In genomic region chr4:57611303-57612077, GRCm38 (mm10) we compare ENCODE assay signal across 10 mouse cellular contexts. TPM values are rescaled to one million over a fixed set of nuclear protein-coding genes. Genes with fewer than 3 reads are reported as not detected.
DNase-seq lines count a peak whose midpoint lies in the region; ATAC-seq and TF ChIP-seq lines count a peak whose summit lies in the region.
"Had no signal": no experiment of that assay in that cellular context is flagged by ENCODE, and none has a peak within 500 bp of the region (broad histone marks: within the 10 kb centered on the region; RNA-seq: fewer than 3 reads in every experiment).

No protein-coding gene starts in this region.

- no peak for TF ChIP-seq CTCF in heart, adult 2 months (IDR thresholded peaks at IDR 0.05)

- intact Hi-C loops in heart, adult 2 months (cut with DNase I), result no loop called here
- intact Hi-C loops in gastrocnemius, postnatal 36 days (cut with DNase I), result no loop called here

- WGBS in heart, adult 2 months, result 50% methylated on average over 17 of the region's 17 CpGs
- WGBS in heart, embryonic 16.5 days, result 46% methylated on average over 17 of the region's 17 CpGs
- WGBS in limb, embryonic 15.5 days, result 10% methylated on average over 17 of the region's 17 CpGs

- no peak overlapping the region for H3K4me3 ChIP-seq in heart, adult 2 months
- no peak overlapping the region for H3K4me3 ChIP-seq in heart, embryonic 16.5 days (ENCODE audit: low read length)
- H3K4me3 ChIP-seq in limb, embryonic 15.5 days, result peak overlapping the region; percentile 7; the same call in 1 of the 2 replicates

- H3K27me3 ChIP-seq in heart, adult 2 months (ENCODE audit: control insufficient read depth, insufficient read depth, low read length), result no peaks in the 10 kb centered on the region
- no peaks in the 10 kb centered on the region for H3K27me3 ChIP-seq in heart, embryonic 16.5 days (ENCODE audit: control insufficient read depth, insufficient read depth, low read length)
- H3K27me3 ChIP-seq in limb, embryonic 15.5 days, result no peaks in the 10 kb centered on the region

- H3K9ac ChIP-seq in heart, adult 2 months (ENCODE audit: low read depth, low read length), result no peak overlapping the region
- no peak overlapping the region; the same call in 1 of the 2 replicates for H3K9ac ChIP-seq in heart, embryonic 16.5 days (ENCODE audit: low read length)
- no peak overlapping the region for H3K9ac ChIP-seq in limb, embryonic 15.5 days

- no peaks in the 10 kb centered on the region for H3K9me3 ChIP-seq in heart, embryonic 16.5 days (replicated peaks; ENCODE audit: control insufficient read depth, low read length)
- no peaks in the 10 kb centered on the region for H3K9me3 ChIP-seq in limb, embryonic 15.5 days

- no peak for DNase-seq in heart, adult 2 months
- DNase-seq in heart, postnatal 4 days, result no peak
- peak; percentile 68 for DNase-seq in embryo, embryonic 10 days (ENCODE audit: low spot score)
- DNase-seq in adrenal gland, postnatal 10 days, result no peak
- DNase-seq in MN1 (ENCODE audit: low spot score), result no peak
- no peak for DNase-seq in gastrocnemius, postnatal 36 days
- DNase-seq: adrenal gland, adult 8-10 months had no signal

- no peak for TF ChIP-seq EP300 in heart, adult 2 months (IDR thresholded peaks at IDR 0.05; ENCODE audit: insufficient read depth, low read depth, low read length)

- ATAC-seq in heart, embryonic 16.5 days (replicated peaks; ENCODE audit: extremely low read depth, insufficient read depth, low FRiP score), result no peak
- ATAC-seq in limb, embryonic 15.5 days (ENCODE audit: insufficient number of reproducible peaks, low FRiP score, low TSS enrichment, low read depth), result peak; percentile 74
- ATAC-seq: forebrain, embryonic 16.5 days had no signal

- H3K4me2 ChIP-seq in heart, embryonic 16.5 days (ENCODE audit: low read depth, low read length), result no peak overlapping the region
- peak overlapping the region; percentile 35 for H3K4me2 ChIP-seq in limb, embryonic 15.5 days

- peaks cover 8% of the 10 kb centered on the region for H3K4me1 ChIP-seq in heart, adult 2 months (ENCODE audit: control insufficient read depth, insufficient read depth, low read length)
- H3K4me1 ChIP-seq in heart, embryonic 16.5 days (ENCODE audit: control insufficient read depth, insufficient read depth, low read length), result peaks cover 44% of the 10 kb centered on the region
- H3K4me1 ChIP-seq in limb, embryonic 15.5 days, result peaks cover 38% of the 10 kb centered on the region

- H3K36me3 ChIP-seq in heart, adult 2 months (ENCODE audit: control insufficient read depth, insufficient read depth, low read length), result no peaks in the 10 kb centered on the region
- no peaks in the 10 kb centered on the region for H3K36me3 ChIP-seq in heart, embryonic 16.5 days (ENCODE audit: control insufficient read depth, insufficient read depth)
- no peaks in the 10 kb centered on the region for H3K36me3 ChIP-seq in limb, embryonic 15.5 days

- H3K27ac ChIP-seq in heart, adult 2 months, result peak overlapping the region; percentile 33
- peak overlapping the region; percentile 41 for H3K27ac ChIP-seq in heart, embryonic 16.5 days (ENCODE audit: low read length)
- H3K27ac ChIP-seq in limb, embryonic 15.5 days, result peak overlapping the region; percentile 65

- no peak for TF ChIP-seq POLR2A in heart, adult 2 months (IDR thresholded peaks at IDR 0.05; ENCODE audit: insufficient read depth, low read depth, low read length)

- H3K79me2 ChIP-seq in heart, adult 2 months (replicated peaks; ENCODE audit: control insufficient read depth, insufficient read depth, low read length), result peaks cover 5% of the 10 kb centered on the region; the same call in 1 of the 2 replicates

RNA-seq across cellular contexts. Expression of gene Pakap, which starts 43.5 kb away (rescaled TPM):
- total RNA-seq in heart, adult 2 months (2021), result 10 to 100 TPM; 33.7 to 35.2 TPM
- 3.3 and 7.6 TPM in 2 replicates for polyA plus RNA-seq in heart, adult 2 months (2012; rRNA removed)
- 10 to 100 TPM; 73.5 to 80.4 TPM for total RNA-seq in heart, postnatal 4 days (2021)
- polyA plus RNA-seq in heart, embryonic 16.5 days (2015; fragmentation: Nextera tagmentation; extraction: Ambion mirVana), result 57.5 and 60.2 TPM in 2 replicates
- 30.5 and 30.8 TPM in 2 replicates for polyA plus RNA-seq in limb, embryonic 15.5 days (2015; fragmentation: Nextera tagmentation; extraction: Ambion mirVana)
- total RNA-seq in adrenal gland, postnatal 10 days (2021), result 10 to 100 TPM; 41.1 to 45.9 TPM
- total RNA-seq in gastrocnemius, postnatal 36 days (2021), result 1 to 10 TPM; 3.9 to 6.6 TPM

Comparison
In these comparisons a context has a peak if more than half of its experiments do, and no peak if none do; other contexts are left out.
1. RNA of gene Pakap, which starts 43.5 kb away (total RNA-seq): 73.5 to 80.4 TPM in heart, postnatal 4 days, 41.1 to 45.9 TPM in adrenal gland, postnatal 10 days and 33.7 to 35.2 TPM in heart, adult 2 months; 3.9 to 6.6 TPM in gastrocnemius, postnatal 36 days; every median in the first group is over 4 times any median in the second.
2. Peak in every context shown above with its lines, with median percentiles within 50 percentile points of each other: H3K27ac ChIP-seq.